Mouse (Mus musculus) cerebellum, postnatal 14 days (tissue): ENCODE measurements around the gene Rps6kb1.

Source experiments
- DNase-seq, 2 experiments: peaks; one replicate each; pipeline ENCODE4 v3.0.0; 2021; ENCODE audit warnings: mixed read lengths in 2 of 2

Gene Rps6kb1

GRCm38 (mm10) chr11:86580319-86581113 lies 35.9 kb upstream of the Rps6kb1 start:
- no peak for DNase-seq

GRCm38 (mm10) chr11:86579731-86580318 lies 35.2 kb upstream of the Rps6kb1 start:
- no peak for DNase-seq

GRCm38 (mm10) chr11:86578809-86579730 lies 34.5 kb upstream of the Rps6kb1 start:
- no peak for DNase-seq

GRCm38 (mm10) chr11:86578106-86578808 lies 33.7 kb upstream of the Rps6kb1 start:
- no peak for DNase-seq

GRCm38 (mm10) chr11:86577231-86577630 lies 32.6 kb upstream of the Rps6kb1 start:
- DNase-seq: no peak

- DNase-seq: no peak
Observed at GRCm38 (mm10) chr11:86575632-86576378, 31.2 kb upstream of the Rps6kb1 start.

GRCm38 (mm10) chr11:86574408-86574807 lies 29.8 kb upstream of the Rps6kb1 start:
- no peak for DNase-seq

GRCm38 (mm10) chr11:86573646-86574231 lies 29.1 kb upstream of the Rps6kb1 start:
- DNase-seq: no peak

GRCm38 (mm10) chr11:86572623-86573022 lies 28.0 kb upstream of the Rps6kb1 start:
- DNase-seq: no peak

GRCm38 (mm10) chr11:86571871-86572270 lies 27.3 kb upstream of the Rps6kb1 start:
- no peak for DNase-seq

- peak; percentile 34 to 40 for DNase-seq
Observed at GRCm38 (mm10) chr11:86571047-86571855, 26.6 kb upstream of the Rps6kb1 start.

GRCm38 (mm10) chr11:86570261-86570746 lies 25.7 kb upstream of the Rps6kb1 start:
- DNase-seq: no peak

- DNase-seq: peak in 1 of 2 experiments; percentile 15
Observed at GRCm38 (mm10) chr11:86568425-86568824, 23.8 kb upstream of the Rps6kb1 start.

GRCm38 (mm10) chr11:86558258-86558657 lies 13.7 kb upstream of the Rps6kb1 start:
- no peak for DNase-seq

GRCm38 (mm10) chr11:86553525-86553924 lies 8.9 kb upstream of the Rps6kb1 start:
- DNase-seq: no peak

- no peak for DNase-seq
Observed at GRCm38 (mm10) chr11:86547412-86547811, 2.8 kb upstream of the Rps6kb1 start.

- DNase-seq: no peak
Observed at GRCm38 (mm10) chr11:86545556-86545955, 951 bp upstream of the Rps6kb1 start.

GRCm38 (mm10) chr11:86543960-86544638 lies 506 bp downstream of the Rps6kb1 start:
- no peak for DNase-seq

GRCm38 (mm10) chr11:86542851-86543250 lies 1.8 kb downstream of the Rps6kb1 start:
- no peak for DNase-seq

- no peak for DNase-seq
Observed at GRCm38 (mm10) chr11:86540476-86540845, 4.1 kb downstream of the Rps6kb1 start.
